Comparison of ENCODE assay signal across 8 mouse cellular contexts in the genomic region with DNA sequence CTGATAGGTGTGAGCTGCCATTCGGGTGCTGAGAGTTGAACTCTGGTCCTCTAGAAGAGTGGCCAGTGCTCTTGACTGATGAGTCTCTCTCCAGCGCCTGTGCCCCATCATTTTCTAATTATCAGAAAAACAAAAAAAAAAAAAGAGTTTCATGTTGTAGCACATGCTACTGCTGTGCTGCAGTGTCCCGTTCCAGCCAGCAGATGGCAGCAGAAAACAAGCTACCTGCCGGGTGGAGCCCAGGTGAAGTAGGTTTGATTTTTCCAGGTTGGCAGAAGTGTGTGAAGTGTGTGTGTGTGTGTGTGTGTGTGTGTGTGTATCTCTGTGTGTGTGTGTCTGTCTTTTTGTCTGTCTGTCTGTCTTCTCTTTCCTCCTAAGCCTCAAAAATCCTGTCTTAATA. TPM values are rescaled to one million over a fixed set of nuclear protein-coding genes. Genes with fewer than 3 reads are reported as not detected.
DNase-seq lines count a peak whose midpoint lies in the region; ATAC-seq lines count a peak whose summit lies in the region.

No protein-coding gene starts in this region.

- peaks cover 22% of the 10 kb centered on the region for H3K4me1 ChIP-seq in embryonic facial prominence, embryonic 10.5 days

- DNase-seq in adrenal gland, adult 18-20 months (ENCODE audit: low spot score in 2 of 2): peak; percentile 70 to 72
- DNase-seq in adrenal gland, adult 8-10 months: no peak
- peak; percentile 29 to 57 for DNase-seq in urinary bladder, adult 18-20 months (ENCODE audit: low spot score in 2 of 2)
- DNase-seq in urinary bladder, postnatal 10 days (ENCODE audit: low spot score): no peak
- peak; percentile 79 for DNase-seq in embryonic facial prominence, embryonic 10.5 days (ENCODE audit: low spot score)
- peak; percentile 18 for DNase-seq in layer of hippocampus, adult 9-10 months (ENCODE audit: low spot score)
- DNase-seq in telencephalon, adult 2 months (ENCODE audit: low read depth, low spot score): peak; percentile 2

- no peak overlapping the region for H3K4me3 ChIP-seq in embryonic facial prominence, embryonic 10.5 days

- WGBS in embryonic facial prominence, embryonic 10.5 days: 10% methylated on average over 4 of the region's 4 CpGs

- ATAC-seq in megakaryocyte, adult 5-6 weeks (ENCODE audit: poor library complexity, severe bottlenecking): 0 out of 2 replicates have a peak, but pooled peaks have one; percentile 51

- 0 out of 2 replicates have a peak, but pooled peaks cover 2% of the 10 kb centered on the region for H3K9me3 ChIP-seq in embryonic facial prominence, embryonic 10.5 days

- no peaks in the 10 kb centered on the region for H3K36me3 ChIP-seq in embryonic facial prominence, embryonic 10.5 days (replicated peaks)

- H3K27ac ChIP-seq in embryonic facial prominence, embryonic 10.5 days (replicated peaks): no peak overlapping the region

- peaks cover 40% of the 10 kb centered on the region for H3K27me3 ChIP-seq in embryonic facial prominence, embryonic 10.5 days (replicated peaks; ENCODE audit: low read depth, poor library complexity, severe bottlenecking)

RNA-seq across cellular contexts. Expression of gene Lmx1b, which starts 41.9 kb away (rescaled TPM):
- not detected for total RNA-seq in adrenal gland, adult 18-20 months (2021)
- under 1 TPM in 1 of 4 experiments, not detected in 3; 0.17 TPM for total RNA-seq in adrenal gland, adult 8-10 months (2022)
- polyA plus RNA-seq in embryonic facial prominence, embryonic 10.5 days (2016; fragmentation: Nextera tagmentation; extraction: Ambion mirVana): 0.85 and 0.99 TPM in 2 replicates
- not detected in 2 replicates for total RNA-seq in megakaryocyte, adult 5-6 weeks (2015)
- not detected in 2 replicates for total RNA-seq in megakaryocyte, adult 5-6 weeks (2017)

Comparison
In these comparisons a context has a peak if more than half of its experiments do, and no peak if none do; other contexts are left out.
1. DNase-seq: peak in adrenal gland, adult 18-20 months (2 of 2), urinary bladder, adult 18-20 months (2 of 2), embryonic facial prominence, embryonic 10.5 days (single experiment), layer of hippocampus, adult 9-10 months (single experiment) and telencephalon, adult 2 months (single experiment); none in adrenal gland, adult 8-10 months (single experiment) and urinary bladder, postnatal 10 days (single experiment).